Mouse (Mus musculus): Measurements from ENCODE around the gene Msi1. TPM values are rescaled to one million over a fixed set of nuclear protein-coding genes. Genes with fewer than 3 reads are reported as not detected.
"Not testable (repeated sequence)": the region's sequence is repeated elsewhere in the genome, so short reads cannot be mapped to it uniquely, and the experiment has no call there.

The Msi1 gene
- polyA plus RNA-seq, 1 experiment: 0.90 TPM

DNA sequence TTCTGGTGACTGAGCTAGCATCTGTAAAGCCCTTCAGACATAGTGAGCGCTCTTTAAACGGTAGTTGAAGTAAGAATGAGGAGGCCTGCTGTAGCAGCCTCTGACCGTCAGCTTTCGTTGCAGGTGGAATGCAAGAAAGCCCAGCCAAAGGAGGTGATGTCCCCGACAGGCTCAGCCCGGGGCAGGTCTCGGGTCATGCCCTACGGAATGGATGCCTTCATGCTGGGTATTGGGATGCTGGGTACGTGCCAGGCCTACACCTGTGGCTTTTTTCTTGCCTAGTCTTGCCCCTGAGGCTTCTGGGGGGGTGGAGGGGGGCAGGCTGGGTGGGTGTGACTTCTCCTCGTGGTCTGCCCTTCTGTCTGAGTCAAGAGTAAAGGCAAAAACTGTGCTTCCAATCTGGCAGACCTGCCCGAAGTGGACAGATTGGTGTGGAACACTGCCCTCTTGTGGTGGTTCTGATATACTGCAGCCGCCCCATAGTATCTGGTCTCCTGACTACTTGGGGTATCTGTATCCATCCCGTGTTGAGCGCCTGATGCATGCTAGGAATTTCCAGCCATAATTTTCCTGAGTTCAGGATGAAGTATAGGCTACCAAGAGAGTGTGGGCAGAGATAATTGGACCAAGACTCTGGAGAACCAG lies 11.9 kb downstream of the Msi1 start:
- Histone ChIP-seq H3K36me3 (ENCODE audit: control insufficient read depth, insufficient read depth) (no peaks in the 10 kb centered on the region), H3K79me2 (ENCODE audit: control insufficient read depth, insufficient read depth) (no peaks in the 10 kb centered on the region), H3K79me3 (ENCODE audit: low read depth) (no peaks in the 10 kb centered on the region), H3K4me3 (ENCODE audit: insufficient read depth, poor library complexity, severe bottlenecking) (no peak overlapping the region), H3K27me3 (ENCODE audit: control insufficient read depth, insufficient read depth, insufficient read length) (no peaks in the 10 kb centered on the region), H3ac (ENCODE audit: control insufficient read depth, insufficient read length, low read depth) (no peak overlapping the region)
- TF ChIP-seq CTCF (IDR thresholded peaks at IDR 0.05; ENCODE audit: control insufficient read depth, insufficient read depth, insufficient read length) (peak; percentile 75), MAX (IDR thresholded peaks at IDR 0.05) (no peak)

DNA sequence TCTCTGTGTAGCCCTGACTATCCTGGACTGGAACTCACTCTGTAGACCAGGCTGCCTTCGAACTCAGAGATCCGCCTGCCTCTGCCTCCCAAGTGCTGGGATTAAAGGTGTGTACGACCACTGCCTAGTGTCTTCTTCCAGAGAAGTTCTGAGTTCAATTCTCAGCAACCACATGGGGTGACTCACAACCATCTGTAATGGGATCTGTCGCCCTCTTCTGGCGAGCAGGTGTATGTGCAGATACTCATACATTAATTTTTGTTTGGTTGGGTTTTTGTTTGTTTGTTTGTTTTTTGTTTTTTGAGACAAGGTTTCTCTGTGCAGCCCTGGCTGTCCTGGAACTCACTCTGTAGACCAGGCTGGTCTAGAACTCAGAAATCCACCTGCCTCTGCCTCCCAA lies 13.3 kb downstream of the Msi1 start:
- H3K27me3 ChIP-seq (ENCODE audit: control insufficient read depth, insufficient read depth, insufficient read length); H3ac ChIP-seq (ENCODE audit: control insufficient read depth, insufficient read length, low read depth); H3K79me2 ChIP-seq (ENCODE audit: control insufficient read depth, insufficient read depth); H3K79me3 ChIP-seq (ENCODE audit: low read depth); H3K4me3 ChIP-seq (ENCODE audit: insufficient read depth, poor library complexity, severe bottlenecking); H3K36me3 ChIP-seq (ENCODE audit: control insufficient read depth, insufficient read depth): not testable (repeated sequence)

DNA sequence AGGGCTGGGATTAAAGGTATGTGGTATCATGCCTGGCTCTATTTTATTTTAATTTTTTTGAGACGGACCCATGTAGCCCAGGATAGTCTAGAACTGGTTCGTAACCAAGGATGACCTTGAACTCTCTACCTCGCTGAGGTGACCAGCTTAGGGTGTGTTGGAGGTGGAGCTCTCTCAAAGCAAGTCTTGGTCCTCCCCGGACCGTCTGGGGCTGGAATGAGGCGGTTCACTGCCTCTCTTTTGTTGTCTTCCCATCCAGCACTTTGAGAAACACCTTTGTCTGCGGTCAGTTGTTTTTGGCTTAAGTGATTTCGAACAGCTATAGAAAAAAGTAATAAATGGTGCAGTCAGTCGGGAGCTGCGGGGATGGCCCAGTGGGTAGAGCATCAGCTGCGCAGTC lies 14.7 kb downstream of the Msi1 start:
- H3ac ChIP-seq (ENCODE audit: control insufficient read depth, insufficient read length, low read depth): no peak overlapping the region
- no peak overlapping the region for H3K4me3 ChIP-seq (ENCODE audit: insufficient read depth, poor library complexity, severe bottlenecking)
- no peaks in the 10 kb centered on the region for H3K79me3 ChIP-seq (ENCODE audit: low read depth)
- no peaks in the 10 kb centered on the region for H3K79me2 ChIP-seq (ENCODE audit: control insufficient read depth, insufficient read depth)
- no peaks in the 10 kb centered on the region for H3K27me3 ChIP-seq (ENCODE audit: control insufficient read depth, insufficient read depth, insufficient read length)
- TF ChIP-seq MYOD1 (IDR thresholded peaks at IDR 0.05; ENCODE audit: control insufficient read depth, insufficient read length, low read depth) (no peak), MAX (IDR thresholded peaks at IDR 0.05) (no peak), CEBPB (IDR thresholded peaks at IDR 0.05; ENCODE audit: low read depth) (no peak), MYOG (IDR thresholded peaks at IDR 0.05; ENCODE audit: control insufficient read depth, extremely low read depth, insufficient read length) (no peak), USF1 (IDR thresholded peaks at IDR 0.05; ENCODE audit: low read depth) (no peak), CTCF (IDR thresholded peaks at IDR 0.05; ENCODE audit: control insufficient read depth, insufficient read depth, insufficient read length) (no peak), FOSL1 (IDR thresholded peaks at IDR 0.05; ENCODE audit: insufficient read depth, low read length, poor library complexity, severe bottlenecking) (no peak)
- no peaks in the 10 kb centered on the region for H3K36me3 ChIP-seq (ENCODE audit: control insufficient read depth, insufficient read depth)

DNA sequence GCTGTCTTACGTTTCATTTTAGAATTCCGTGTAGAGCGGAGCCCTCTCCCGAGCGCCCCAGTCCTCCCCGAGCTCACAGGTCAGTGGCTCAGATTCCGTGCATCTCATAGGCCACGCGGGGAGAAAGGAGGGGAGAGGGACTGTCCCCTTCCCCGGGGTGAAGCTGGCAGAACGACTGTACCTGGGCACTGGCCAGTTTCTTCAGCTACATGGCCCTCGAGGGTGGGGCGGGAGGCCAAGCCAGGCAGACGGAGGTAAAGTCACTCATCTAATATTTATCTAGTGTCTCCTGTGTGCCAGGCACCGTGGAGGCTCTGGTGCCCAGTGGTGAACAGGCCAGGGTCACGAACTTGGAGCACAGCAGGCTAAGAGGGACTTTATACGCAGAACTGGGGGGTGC lies 17.7 kb downstream of the Msi1 start:
- Histone ChIP-seq H3K79me2 (ENCODE audit: control insufficient read depth, insufficient read depth) (no peaks in the 10 kb centered on the region), H3K79me3 (ENCODE audit: low read depth) (no peaks in the 10 kb centered on the region), H3K36me3 (ENCODE audit: control insufficient read depth, insufficient read depth) (no peaks in the 10 kb centered on the region), H3K27me3 (ENCODE audit: control insufficient read depth, insufficient read depth, insufficient read length) (no peaks in the 10 kb centered on the region), H3ac (ENCODE audit: control insufficient read depth, insufficient read length, low read depth) (no peak overlapping the region), H3K4me3 (ENCODE audit: insufficient read depth, poor library complexity, severe bottlenecking) (no peak overlapping the region)
- TF ChIP-seq CEBPB (IDR thresholded peaks at IDR 0.05; ENCODE audit: low read depth) (no peak), USF1 (IDR thresholded peaks at IDR 0.05; ENCODE audit: low read depth) (no peak)

DNA sequence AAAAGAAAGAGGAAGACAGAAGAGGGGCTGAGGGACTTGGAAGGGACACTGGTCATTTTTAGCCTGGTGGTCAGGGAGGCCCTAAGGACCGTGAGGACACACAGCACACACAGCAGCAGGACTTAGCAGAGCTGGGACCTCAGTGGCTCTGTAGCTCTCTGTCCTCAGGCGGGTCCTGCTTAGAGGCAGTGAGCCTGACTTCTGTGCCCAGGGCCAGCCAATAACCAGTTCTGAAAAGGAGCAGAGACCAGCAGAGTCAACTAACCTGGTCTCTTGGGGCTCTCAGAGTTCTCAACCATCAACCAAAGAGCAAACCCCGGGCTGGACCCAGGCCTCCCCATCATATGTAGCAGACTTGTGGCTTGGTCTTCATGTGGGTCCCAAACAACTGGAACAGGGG lies 19.8 kb downstream of the Msi1 start:
- Histone ChIP-seq H3K4me3 (ENCODE audit: insufficient read depth, poor library complexity, severe bottlenecking) (no peak overlapping the region), H3K79me2 (ENCODE audit: control insufficient read depth, insufficient read depth) (no peaks in the 10 kb centered on the region), H3ac (ENCODE audit: control insufficient read depth, insufficient read length, low read depth) (no peak overlapping the region), H3K79me3 (ENCODE audit: low read depth) (no peaks in the 10 kb centered on the region), H3K27me3 (ENCODE audit: control insufficient read depth, insufficient read depth, insufficient read length) (no peaks in the 10 kb centered on the region), H3K36me3 (ENCODE audit: control insufficient read depth, insufficient read depth) (no peaks in the 10 kb centered on the region)
- no peak for TF ChIP-seq FOSL1 (IDR thresholded peaks at IDR 0.05; ENCODE audit: insufficient read depth, low read length, poor library complexity, severe bottlenecking)
- TF ChIP-seq CTCF (IDR thresholded peaks at IDR 0.05; ENCODE audit: control insufficient read depth, insufficient read depth, insufficient read length): no peak
- TF ChIP-seq CEBPB (IDR thresholded peaks at IDR 0.05; ENCODE audit: low read depth): no peak
- no peak for TF ChIP-seq MYOD1 (IDR thresholded peaks at IDR 0.05; ENCODE audit: control insufficient read depth, insufficient read length, low read depth)
- TF ChIP-seq USF1 (IDR thresholded peaks at IDR 0.05; ENCODE audit: low read depth): no peak
- TF ChIP-seq MYOG (IDR thresholded peaks at IDR 0.05; ENCODE audit: control insufficient read depth, extremely low read depth, insufficient read length): no peak
- no peak for TF ChIP-seq MAX (IDR thresholded peaks at IDR 0.05)

DNA sequence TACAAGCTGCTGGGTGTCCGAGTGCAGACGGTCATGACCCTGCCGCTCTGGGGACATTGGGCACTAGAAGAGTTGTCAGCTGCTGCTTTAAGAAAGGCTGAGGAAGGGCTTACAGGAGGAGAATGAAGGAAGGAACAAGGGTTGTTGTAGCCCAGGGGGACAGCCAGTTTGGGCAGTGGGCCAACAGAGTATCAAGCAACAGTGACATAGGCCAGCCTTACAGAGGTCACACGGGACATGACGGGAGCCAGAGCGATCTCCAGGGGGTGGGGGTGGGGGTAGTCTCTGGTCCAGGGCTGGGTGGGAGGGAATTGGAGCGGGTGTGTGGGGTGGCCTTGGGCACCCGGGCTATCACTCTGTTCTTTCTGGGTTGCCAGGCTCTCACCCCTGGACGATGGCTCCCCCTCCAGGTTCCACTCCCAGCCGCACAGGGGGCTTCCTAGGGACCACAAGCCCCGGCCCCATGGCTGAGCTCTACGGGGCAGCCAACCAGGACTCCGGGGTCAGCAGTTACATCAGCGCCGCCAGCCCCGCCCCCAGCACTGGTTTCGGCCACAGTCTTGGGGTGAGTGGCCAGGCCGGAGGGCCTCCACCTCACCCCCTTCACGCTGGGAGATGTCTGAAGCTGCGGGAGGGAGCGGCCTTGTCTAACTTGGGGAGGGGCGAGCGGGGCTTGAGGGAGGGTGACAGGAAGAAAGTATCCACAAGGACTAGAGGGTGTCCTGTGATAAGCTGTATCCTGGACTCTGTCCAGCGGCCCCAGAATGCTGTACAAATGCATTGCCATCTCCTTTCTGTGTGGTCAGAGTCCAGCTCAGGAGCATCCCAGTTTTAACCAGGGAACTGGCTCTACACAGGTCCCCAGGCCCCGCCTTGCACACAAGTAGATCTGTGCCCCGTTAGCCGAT lies 21.3 kb downstream of the Msi1 start:
- TF ChIP-seq FOSL1 (IDR thresholded peaks at IDR 0.05; ENCODE audit: insufficient read depth, low read length, poor library complexity, severe bottlenecking) (no peak), MAX (IDR thresholded peaks at IDR 0.05) (no peak), MYOD1 (IDR thresholded peaks at IDR 0.05; ENCODE audit: control insufficient read depth, insufficient read length, low read depth) (no peak), USF1 (IDR thresholded peaks at IDR 0.05; ENCODE audit: low read depth) (no peak), MYOG (IDR thresholded peaks at IDR 0.05; ENCODE audit: control insufficient read depth, extremely low read depth, insufficient read length) (no peak), CTCF (IDR thresholded peaks at IDR 0.05; ENCODE audit: control insufficient read depth, insufficient read depth, insufficient read length) (no peak), CEBPB (IDR thresholded peaks at IDR 0.05; ENCODE audit: low read depth) (no peak)
- Histone ChIP-seq H3ac (ENCODE audit: control insufficient read depth, insufficient read length, low read depth) (no peak overlapping the region), H3K4me3 (ENCODE audit: insufficient read depth, poor library complexity, severe bottlenecking) (no peak overlapping the region), H3K79me2 (ENCODE audit: control insufficient read depth, insufficient read depth) (no peaks in the 10 kb centered on the region), H3K36me3 (ENCODE audit: control insufficient read depth, insufficient read depth) (no peaks in the 10 kb centered on the region), H3K79me3 (ENCODE audit: low read depth) (no peaks in the 10 kb centered on the region), H3K27me3 (ENCODE audit: control insufficient read depth, insufficient read depth, insufficient read length) (no peaks in the 10 kb centered on the region)
